16 mouse cellular contexts compared by ENCODE assay signal in genomic region chr2:127632601-127633000, GRCm38 (mm10). TPM values are rescaled to one million over a fixed set of nuclear protein-coding genes. Genes with fewer than 3 reads are reported as not detected.
"Had no signal": no experiment of that assay in that cellular context is flagged by ENCODE, and none has a peak within 500 bp of the region (broad histone marks: within the 10 kb centered on the region; RNA-seq: fewer than 3 reads in every experiment).

No protein-coding gene starts in this region.

- H3K9me3 ChIP-seq: lung, embryonic 15.5 days; midbrain, embryonic 13.5 days; midbrain, embryonic 15.5 days; neural tube, embryonic 12.5 days; stomach, embryonic 15.5 days had no signal

- H3K27me3 ChIP-seq: lung, embryonic 15.5 days; midbrain, embryonic 13.5 days; midbrain, embryonic 15.5 days; neural tube, embryonic 12.5 days; stomach, embryonic 15.5 days had no signal

- H3K4me3 ChIP-seq: lung, embryonic 15.5 days; megakaryocyte, embryonic 14.5 days; midbrain, embryonic 13.5 days; midbrain, embryonic 15.5 days; neural tube, embryonic 12.5 days; stomach, embryonic 15.5 days had no signal

- H3K36me3 ChIP-seq: lung, embryonic 15.5 days; midbrain, embryonic 13.5 days; midbrain, embryonic 15.5 days; neural tube, embryonic 12.5 days; stomach, embryonic 15.5 days had no signal

- H3K27ac ChIP-seq: lung, embryonic 15.5 days; macrophage; midbrain, embryonic 13.5 days; midbrain, embryonic 15.5 days; neural tube, embryonic 12.5 days; stomach, embryonic 15.5 days; stomach, postnatal 0 days had no signal

- DNase-seq: liver, postnatal 0 days; lung, adult 2 months; lung, postnatal 14 days; lung, postnatal 36 days; right cerebral cortex, postnatal 14 days; thymus, adult 2 months; thymus, postnatal 25 days; thymus, postnatal 4 days had no signal

- H3K4me1 ChIP-seq: lung, embryonic 15.5 days; megakaryocyte, embryonic 14.5 days; midbrain, embryonic 13.5 days; midbrain, embryonic 15.5 days; neural tube, embryonic 12.5 days; stomach, embryonic 15.5 days had no signal

RNA-seq across cellular contexts. Expression of gene Mal, which starts 23.9 kb away (rescaled TPM):
- polyA plus RNA-seq: macrophage had no signal
